ENCODE assay signal across 7 mouse cellular contexts in the genomic region with DNA sequence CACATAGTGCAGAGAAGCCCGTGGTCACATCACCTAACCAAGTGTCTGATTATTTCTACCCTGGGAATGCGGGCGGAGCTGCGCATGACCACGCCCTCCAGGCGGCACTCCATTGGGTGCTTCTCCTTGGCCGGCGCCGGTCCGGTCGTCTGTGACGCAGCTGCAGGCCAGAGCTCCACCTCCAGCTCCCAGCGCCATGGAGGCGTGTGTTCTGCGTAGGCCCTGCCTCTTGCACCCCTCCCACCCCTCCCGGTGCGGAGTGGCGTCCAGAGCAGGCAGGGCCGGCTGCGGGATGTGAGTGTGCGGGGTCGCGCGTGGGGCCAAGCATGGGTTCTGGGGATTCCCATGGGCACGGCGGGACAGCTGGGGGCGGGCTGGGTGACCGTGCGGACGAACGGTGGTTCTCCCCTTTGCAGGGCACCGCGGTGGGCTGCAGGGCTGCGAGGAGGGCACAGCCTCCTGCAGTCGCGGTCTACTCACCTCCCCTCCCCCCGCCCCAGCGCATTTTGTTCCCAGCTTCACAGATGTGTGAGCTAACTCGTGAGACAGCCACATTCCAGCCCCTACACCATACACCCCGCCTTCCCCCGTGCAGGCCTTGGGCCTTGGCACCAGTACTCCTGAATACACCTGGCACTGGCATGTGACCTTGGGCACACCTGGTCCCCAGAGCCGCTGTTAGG. TPM values are rescaled to one million over a fixed set of nuclear protein-coding genes. Genes with fewer than 3 reads are reported as not detected.
DNase-seq lines count a peak whose midpoint lies in the region; ATAC-seq and TF ChIP-seq lines count a peak whose summit lies in the region.

A gene (plus strand): TSS at position 112 of the 683 bp plus-strand sequence.

- H3K27ac ChIP-seq in embryonic facial prominence, embryonic 10.5 days (replicated peaks): peak within 1 kb of the TSS; percentile 92
- peak within 1 kb of the TSS; percentile 31; the same call in 1 of the 2 replicates for H3K27ac ChIP-seq in intestine, postnatal 0 days (ENCODE audit: low read depth, low read length)
- H3K27ac ChIP-seq in midbrain, embryonic 12.5 days (replicated peaks): peak within 1 kb of the TSS; percentile 57
- peak within 1 kb of the TSS; percentile 91 for H3K27ac ChIP-seq in small intestine, adult 2 months (ENCODE audit: insufficient read depth, low read depth, low read length)

- peak; percentile 49 for TF ChIP-seq POLR2A in small intestine, adult 2 months (IDR thresholded peaks at IDR 0.05; ENCODE audit: low read depth, low read length)

- no peak for TF ChIP-seq CTCF in intestine, postnatal 0 days (IDR thresholded peaks at IDR 0.05; ENCODE audit: low read depth)
- TF ChIP-seq CTCF in small intestine, adult 2 months (IDR thresholded peaks at IDR 0.05; ENCODE audit: extremely low read depth, insufficient read length, insufficient replicate concordance, low read depth, low read length): no peak

- ATAC-seq in intestine, postnatal 0 days: peak; percentile 96
- peak; percentile 94 for ATAC-seq in midbrain, embryonic 12.5 days (ENCODE audit: low FRiP score, low read depth)

- under 1% methylated on average over 42 of the region's 42 CpGs for WGBS in embryonic facial prominence, embryonic 10.5 days
- WGBS in intestine, postnatal 0 days: under 1% methylated on average over 41 of the region's 42 CpGs
- under 1% methylated on average over 35 of the region's 42 CpGs for WGBS in midbrain, embryonic 12.5 days
- 2% methylated on average over 42 of the region's 42 CpGs for WGBS in small intestine, adult 2 months

- DNase-seq in adrenal gland, postnatal 10 days: peak; percentile 91
- peak; percentile 94 for DNase-seq in embryonic facial prominence, embryonic 10.5 days (ENCODE audit: low spot score)
- DNase-seq in gonadal fat pad, adult 2 months (ENCODE audit: low read depth): peak; percentile 66
- DNase-seq in left cerebral cortex, postnatal 4 days: peak; percentile 86

- intact Hi-C loops in left cerebral cortex, postnatal 4 days (cut with DNase I): no loop called here

- H3K27me3 ChIP-seq in embryonic facial prominence, embryonic 10.5 days (replicated peaks; ENCODE audit: low read depth, poor library complexity, severe bottlenecking): 0 out of 2 replicates have a peak, but pooled peaks cover 4% of the 10 kb centered on the region
- H3K27me3 ChIP-seq in intestine, postnatal 0 days (replicated peaks; ENCODE audit: control insufficient read depth, insufficient read depth, low read length): 0 out of 2 replicates have a peak, but pooled peaks cover 4% of the 10 kb centered on the region
- H3K27me3 ChIP-seq in midbrain, embryonic 12.5 days: no peaks in the 10 kb centered on the region
- H3K27me3 ChIP-seq in small intestine, adult 2 months (ENCODE audit: control insufficient read depth, insufficient read depth, low read length): no peaks in the 10 kb centered on the region

- peak within 1 kb of the TSS; percentile 76 for H3K4me3 ChIP-seq in embryonic facial prominence, embryonic 10.5 days
- H3K4me3 ChIP-seq in intestine, postnatal 0 days (ENCODE audit: low read depth, low read length): peak within 1 kb of the TSS; percentile 65
- peak within 1 kb of the TSS; percentile 57 for H3K4me3 ChIP-seq in midbrain, embryonic 12.5 days
- peak within 1 kb of the TSS; percentile 76 for H3K4me3 ChIP-seq in small intestine, adult 2 months (ENCODE audit: low read depth, low read length)

- H3K36me3 ChIP-seq in embryonic facial prominence, embryonic 10.5 days (replicated peaks): peaks cover 6% of the 10 kb centered on the region
- H3K36me3 ChIP-seq in intestine, postnatal 0 days (ENCODE audit: control insufficient read depth, insufficient read depth): no peaks in the 10 kb centered on the region; the same call in 1 of the 2 replicates
- no peaks in the 10 kb centered on the region for H3K36me3 ChIP-seq in midbrain, embryonic 12.5 days
- peaks cover 6% of the 10 kb centered on the region; the same call in 1 of the 2 replicates for H3K36me3 ChIP-seq in small intestine, adult 2 months (ENCODE audit: control insufficient read depth, insufficient read depth, low read length)

- H3K9me3 ChIP-seq in embryonic facial prominence, embryonic 10.5 days: no peaks in the 10 kb centered on the region
- H3K9me3 ChIP-seq in intestine, postnatal 0 days (ENCODE audit: control insufficient read depth): no peaks in the 10 kb centered on the region
- no peaks in the 10 kb centered on the region for H3K9me3 ChIP-seq in midbrain, embryonic 12.5 days

- H3K9ac ChIP-seq in intestine, postnatal 0 days (ENCODE audit: low read depth, low read length): peak within 1 kb of the TSS; percentile 54; the same call in 1 of the 2 replicates
- H3K9ac ChIP-seq in midbrain, embryonic 12.5 days (replicated peaks): peak within 1 kb of the TSS; percentile 61

- H3K4me2 ChIP-seq in intestine, postnatal 0 days (replicated peaks; ENCODE audit: low read depth): peak within 1 kb of the TSS; percentile 92
- peak within 1 kb of the TSS; percentile 81 for H3K4me2 ChIP-seq in midbrain, embryonic 12.5 days (replicated peaks)

- peaks cover 86% of the 10 kb centered on the region for H3K4me1 ChIP-seq in embryonic facial prominence, embryonic 10.5 days
- H3K4me1 ChIP-seq in intestine, postnatal 0 days (replicated peaks; ENCODE audit: control insufficient read depth, insufficient read depth, low read length): peaks cover 13% of the 10 kb centered on the region; the same call in 1 of the 2 replicates
- H3K4me1 ChIP-seq in midbrain, embryonic 12.5 days: peaks cover 70% of the 10 kb centered on the region
- H3K4me1 ChIP-seq in small intestine, adult 2 months (ENCODE audit: control insufficient read depth, insufficient read depth, insufficient read length, low read length): peaks cover 36% of the 10 kb centered on the region

RNA-seq across cellular contexts. Expression of the gene that starts here (rescaled TPM):
- total RNA-seq in adrenal gland, postnatal 10 days (2021): 10 to 100 TPM in 1 of 2 experiments, 1 to 10 TPM in 1; 9.7 to 12.3 TPM
- 8.6 and 9.8 TPM in 2 replicates for polyA plus RNA-seq in embryonic facial prominence, embryonic 10.5 days (2016; fragmentation: Nextera tagmentation; extraction: Ambion mirVana)
- polyA plus RNA-seq in gonadal fat pad, adult 2 months (2012; rRNA removed): 59.2 and 68.7 TPM in 2 replicates
- polyA plus RNA-seq in intestine, postnatal 0 days (2015; fragmentation: Nextera tagmentation; extraction: Ambion mirVana): 4.2 and 4.8 TPM in 2 replicates
- 10 to 100 TPM; 67.9 to 78.2 TPM for total RNA-seq in left cerebral cortex, postnatal 4 days (2021)
- 16.4 and 17.2 TPM in 2 replicates for polyA plus RNA-seq in midbrain, embryonic 12.5 days (2016; fragmentation: Nextera tagmentation; extraction: Ambion mirVana)
- 13.4 and 24.0 TPM in 2 replicates for polyA plus RNA-seq in small intestine, adult 2 months (2012; rRNA removed)

Comparison
In these comparisons a context has a peak if more than half of its experiments do, and no peak if none do; other contexts are left out.
1. Peak in every context shown above with its lines: DNase-seq, ATAC-seq, H3K4me3 ChIP-seq and H3K27ac ChIP-seq.
2. RNA of the gene that starts here (total RNA-seq): 67.9 to 78.2 TPM in left cerebral cortex, postnatal 4 days; 9.7 to 12.3 TPM in adrenal gland, postnatal 10 days; every median in the first group is over 4 times any median in the second.
3. H3K27ac ChIP-seq: peak in every context shown above with its lines; median percentile 92 in embryonic facial prominence, embryonic 10.5 days; 91 in small intestine, adult 2 months; 57 in midbrain, embryonic 12.5 days; 31 in intestine, postnatal 0 days.